Mouse (Mus musculus): Measurements from ENCODE around the gene Pbrm1. TPM values are rescaled to one million over a fixed set of nuclear protein-coding genes. Genes with fewer than 3 reads are reported as not detected.

Gene Pbrm1
- polyA plus RNA-seq, 1 experiment, result 12.8 TPM

- TF ChIP-seq CTCF (IDR thresholded peaks at IDR 0.05; ENCODE audit: insufficient read depth, low read length) (no peak), POLR2A (IDR thresholded peaks at IDR 0.05; ENCODE audit: borderline replicate concordance, extremely low read depth, low read depth, low read length) (no peak)
- Histone ChIP-seq H3K4me1 (ENCODE audit: control insufficient read depth, insufficient read depth, low read length) (no peaks in the 10 kb centered on the region), H3K4me3 (replicated peaks; ENCODE audit: extremely low read depth, low read depth, low read length) (no peak overlapping the region)
- 85% methylated on average over 26 of the region's 26 CpGs for WGBS
- no peak for DNase-seq
Observed at GRCm38 (mm10) chr14:31136411-31137280, 117.7 kb downstream of the Pbrm1 start.

- Histone ChIP-seq H3K4me3 (replicated peaks; ENCODE audit: extremely low read depth, low read depth, low read length) (no peak overlapping the region), H3K4me1 (ENCODE audit: control insufficient read depth, insufficient read depth, low read length) (no peaks in the 10 kb centered on the region)
- 68% methylated on average over 10 of the region's 10 CpGs for WGBS
- TF ChIP-seq CTCF (IDR thresholded peaks at IDR 0.05; ENCODE audit: insufficient read depth, low read length), result no peak
- no peak for TF ChIP-seq POLR2A (IDR thresholded peaks at IDR 0.05; ENCODE audit: borderline replicate concordance, extremely low read depth, low read depth, low read length)
- DNase-seq, result no peak
Observed at GRCm38 (mm10) chr14:31137281-31137595, 118.3 kb downstream of the Pbrm1 start.

GRCm38 (mm10) chr14:31137791-31138190, 118.9 kb downstream of the Pbrm1 start:
- TF ChIP-seq CTCF (IDR thresholded peaks at IDR 0.05; ENCODE audit: insufficient read depth, low read length) (no peak), POLR2A (IDR thresholded peaks at IDR 0.05; ENCODE audit: borderline replicate concordance, extremely low read depth, low read depth, low read length) (no peak)
- DNase-seq, result no peak
- 68% methylated on average over 11 of the region's 11 CpGs for whole genome bisulfite sequencing
- Histone ChIP-seq H3K4me1 (ENCODE audit: control insufficient read depth, insufficient read depth, low read length) (no peaks in the 10 kb centered on the region), H3K4me3 (replicated peaks; ENCODE audit: extremely low read depth, low read depth, low read length) (no peak overlapping the region)

- H3K4me1 ChIP-seq (ENCODE audit: control insufficient read depth, insufficient read depth, low read length), result no peaks in the 10 kb centered on the region
- no peak for TF ChIP-seq POLR2A (IDR thresholded peaks at IDR 0.05; ENCODE audit: borderline replicate concordance, extremely low read depth, low read depth, low read length)
- no peak for TF ChIP-seq CTCF (IDR thresholded peaks at IDR 0.05; ENCODE audit: insufficient read depth, low read length)
- no peak for DNase-seq
- H3K4me3 ChIP-seq (replicated peaks; ENCODE audit: extremely low read depth, low read depth, low read length), result no peak overlapping the region
- WGBS, result 73% methylated on average over 25 of the region's 35 CpGs
Observed at GRCm38 (mm10) chr14:31138219-31138896, 119.4 kb downstream of the Pbrm1 start.

GRCm38 (mm10) chr14:31138897-31139429, 120.0 kb downstream of the Pbrm1 start:
- DNase-seq, result no peak
- 89% methylated on average over 9 of the region's 9 CpGs for WGBS
- Histone ChIP-seq H3K4me1 (ENCODE audit: control insufficient read depth, insufficient read depth, low read length) (no peaks in the 10 kb centered on the region), H3K4me3 (replicated peaks; ENCODE audit: extremely low read depth, low read depth, low read length) (no peak overlapping the region)
- TF ChIP-seq CTCF (IDR thresholded peaks at IDR 0.05; ENCODE audit: insufficient read depth, low read length), result no peak
- no peak for TF ChIP-seq POLR2A (IDR thresholded peaks at IDR 0.05; ENCODE audit: borderline replicate concordance, extremely low read depth, low read depth, low read length)

- no peaks in the 10 kb centered on the region for H3K4me1 ChIP-seq (ENCODE audit: control insufficient read depth, insufficient read depth, low read length)
- WGBS, result 79% methylated on average over 12 of the region's 12 CpGs
- no peak for TF ChIP-seq CTCF (IDR thresholded peaks at IDR 0.05; ENCODE audit: insufficient read depth, low read length)
- TF ChIP-seq POLR2A (IDR thresholded peaks at IDR 0.05; ENCODE audit: borderline replicate concordance, extremely low read depth, low read depth, low read length), result no peak
- no peak overlapping the region for H3K4me3 ChIP-seq (replicated peaks; ENCODE audit: extremely low read depth, low read depth, low read length)
- DNase-seq, result no peak
Observed at GRCm38 (mm10) chr14:31139666-31140065, 120.7 kb downstream of the Pbrm1 start.

GRCm38 (mm10) chr14:31140141-31140540, 121.2 kb downstream of the Pbrm1 start:
- DNase-seq, result no peak
- no peaks in the 10 kb centered on the region for H3K4me1 ChIP-seq (ENCODE audit: control insufficient read depth, insufficient read depth, low read length)

GRCm38 (mm10) chr14:31141011-31141410, 122.1 kb downstream of the Pbrm1 start:
- no peak for DNase-seq
- no peak overlapping the region for H3K4me3 ChIP-seq (replicated peaks; ENCODE audit: extremely low read depth, low read depth, low read length)
- WGBS, result 96% methylated on average over 14 of the region's 14 CpGs
- no peak for TF ChIP-seq CTCF (IDR thresholded peaks at IDR 0.05; ENCODE audit: insufficient read depth, low read length)
- TF ChIP-seq POLR2A (IDR thresholded peaks at IDR 0.05; ENCODE audit: borderline replicate concordance, extremely low read depth, low read depth, low read length), result no peak
- no peaks in the 10 kb centered on the region for H3K4me1 ChIP-seq (ENCODE audit: control insufficient read depth, insufficient read depth, low read length)

More at GRCm38 (mm10) chr14:31140141-31140540, 121.2 kb downstream of the Pbrm1 start:
- 79% methylated on average over 15 of the region's 15 CpGs for WGBS
- H3K4me3 ChIP-seq (replicated peaks; ENCODE audit: extremely low read depth, low read depth, low read length), result no peak overlapping the region
- TF ChIP-seq POLR2A (IDR thresholded peaks at IDR 0.05; ENCODE audit: borderline replicate concordance, extremely low read depth, low read depth, low read length) (no peak), CTCF (IDR thresholded peaks at IDR 0.05; ENCODE audit: insufficient read depth, low read length) (no peak)

- Histone ChIP-seq H3K4me3 (replicated peaks; ENCODE audit: extremely low read depth, low read depth, low read length) (no peak overlapping the region), H3K4me1 (ENCODE audit: control insufficient read depth, insufficient read depth, low read length) (no peaks in the 10 kb centered on the region)
- DNase-seq, result no peak
- WGBS, result 94% methylated on average over 11 of the region's 11 CpGs
- TF ChIP-seq CTCF (IDR thresholded peaks at IDR 0.05; ENCODE audit: insufficient read depth, low read length), result no peak
- TF ChIP-seq POLR2A (IDR thresholded peaks at IDR 0.05; ENCODE audit: borderline replicate concordance, extremely low read depth, low read depth, low read length), result no peak
Observed at GRCm38 (mm10) chr14:31145694-31146093, 126.8 kb downstream of the Pbrm1 start.

Data from lung, adult 2 months (tissue).